Mouse (Mus musculus): Measurements from ENCODE around the gene Trem2.

DNA sequence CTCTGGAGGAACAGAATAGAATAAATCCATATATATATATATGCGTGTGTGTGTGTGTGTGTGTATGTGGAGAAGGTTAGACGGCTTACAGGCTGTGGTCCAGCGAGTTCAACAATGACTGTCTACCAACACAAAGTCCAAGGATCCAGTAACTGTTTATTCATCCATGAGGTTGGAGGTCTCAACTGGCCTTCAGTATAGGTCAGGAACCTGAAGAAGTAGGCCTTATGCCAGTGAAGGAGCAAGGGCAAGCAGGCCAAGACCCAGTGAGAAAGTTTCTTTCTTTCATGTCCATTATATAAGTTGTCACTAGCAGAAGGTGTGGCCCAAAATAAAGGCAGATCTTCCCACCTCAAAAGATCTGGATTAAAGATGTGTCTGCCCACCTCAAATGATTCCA lies 56.5 kb downstream of the Trem2 start:
- TF ChIP-seq POLR2A (IDR thresholded peaks at IDR 0.05; ENCODE audit: borderline replicate concordance, insufficient read depth, low read length), result no peak
- TF ChIP-seq CTCF (IDR thresholded peaks at IDR 0.05; ENCODE audit: borderline replicate concordance, insufficient read depth, low read depth, low read length), result no peak
